In genomic region chr19:59363666-59364065, GRCm38 (mm10) we compare ENCODE assay signal across 17 mouse cellular contexts.
"Had no signal": no experiment of that assay in that cellular context is flagged by ENCODE, and none has a peak within 500 bp of the region (broad histone marks: within the 10 kb centered on the region; RNA-seq: fewer than 3 reads in every experiment).

No protein-coding gene starts in this region.

- H3K4me2 ChIP-seq: limb, embryonic 13.5 days; midbrain, embryonic 12.5 days; neural tube, embryonic 13.5 days; stomach, embryonic 15.5 days had no signal

- H3K4me3 ChIP-seq: layer of hippocampus, adult 2 months; limb, embryonic 13.5 days; midbrain, embryonic 12.5 days; neural tube, embryonic 13.5 days; stomach, embryonic 15.5 days had no signal

- H3K9me3 ChIP-seq: limb, embryonic 13.5 days; midbrain, embryonic 12.5 days; neural tube, embryonic 13.5 days; stomach, embryonic 15.5 days had no signal

- H3K4me1 ChIP-seq: limb, embryonic 13.5 days; neural tube, embryonic 13.5 days; stomach, embryonic 15.5 days had no signal

- DNase-seq: kidney, adult 11 months; kidney, adult 9 months; kidney, postnatal 10 days; kidney, postnatal 4 days; left cerebral cortex, postnatal 4 days; lung, adult 18-20 months; retina, postnatal 1 day; right cerebral cortex, postnatal 4 days; spleen, adult 18-20 months; thymus, adult 2 months; thymus, postnatal 25 days had no signal

- ATAC-seq: midbrain, embryonic 16.5 days had no signal

- H3K27ac ChIP-seq: layer of hippocampus, adult 2 months; limb, embryonic 13.5 days; midbrain, embryonic 12.5 days; neural tube, embryonic 13.5 days; stomach, embryonic 15.5 days had no signal

- H3K36me3 ChIP-seq: limb, embryonic 13.5 days; midbrain, embryonic 12.5 days; neural tube, embryonic 13.5 days; stomach, embryonic 15.5 days had no signal

- H3K9ac ChIP-seq: limb, embryonic 13.5 days; midbrain, embryonic 12.5 days; neural tube, embryonic 13.5 days; stomach, embryonic 15.5 days had no signal

- H3K27me3 ChIP-seq: limb, embryonic 13.5 days; midbrain, embryonic 12.5 days; neural tube, embryonic 13.5 days; stomach, embryonic 15.5 days had no signal
